Mouse (Mus musculus) midbrain, embryonic 11.5 days (tissue): Measurements from ENCODE around the gene Miga1. TPM values are rescaled to one million over a fixed set of nuclear protein-coding genes. Genes with fewer than 3 reads are reported as not detected.

Experiments used
- ATAC-seq: fragments of 200-750 bp; cut with Nextera tagmentation; 2 replicates; pipeline ENCODE4 v1.8.0; 2017; ENCODE audit warnings: moderate TSS enrichment, moderate library complexity; ENCODE audit not compliant: low FRiP score
- DNase-seq: peaks from one replicate; pipeline ENCODE4 v3.0.0; 2015; ENCODE audit warnings: low spot score; ENCODE audit errors: missing footprints
- H3K27ac ChIP-seq: fragments of 300-500 bp; sonication (generic); 2 replicates; pipeline ENCODE4 v1.5.1; 2014; ENCODE audit warnings: low read depth, low read length
- H3K27me3 ChIP-seq: fragments of 300-500 bp; sonication (generic); 2 replicates; pipeline ENCODE4 v1.6.1; 2014; ENCODE audit warnings: mild to moderate bottlenecking, low read length, moderate library complexity, mixed read lengths; ENCODE audit not compliant: control insufficient read depth, insufficient read depth
- H3K36me3 ChIP-seq: fragments of 300-500 bp; sonication (generic); 2 replicates; pipeline ENCODE4 v1.6.1; 2014; ENCODE audit warnings: mild to moderate bottlenecking, low read length, moderate library complexity, mixed read lengths; ENCODE audit not compliant: control insufficient read depth, insufficient read depth
- H3K4me1 ChIP-seq: fragments of 300-500 bp; sonication (generic); 2 replicates; pipeline ENCODE4 v1.6.1; 2014; ENCODE audit warnings: low read length; ENCODE audit not compliant: control insufficient read depth, insufficient read depth
- H3K4me2 ChIP-seq: fragments of 300-500 bp; sonication (generic); 2 replicates; pipeline ENCODE4 v1.6.1; 2014; ENCODE audit warnings: mild to moderate bottlenecking, moderate library complexity
- H3K4me3 ChIP-seq: fragments of 300-500 bp; sonication (generic); 2 replicates; pipeline ENCODE4 v1.5.1; 2014; ENCODE audit warnings: low read depth, low read length
- H3K9ac ChIP-seq: fragments of 300-500 bp; sonication (generic); 2 replicates; pipeline ENCODE4 v1.6.1; 2014; ENCODE audit warnings: low read length
- H3K9me3 ChIP-seq: fragments of 300-500 bp; sonication (generic); 2 replicates; pipeline ENCODE4 v1.6.1; 2016; ENCODE audit warnings: low read length; ENCODE audit not compliant: control insufficient read depth
- WGBS: fragments of 180-500 bp; shearing (Covaris S2); extraction: QIAGEN DNeasy Blood & Tissue Kit; methylation state at CpG from one replicate; pipeline ENCODE4 v1.1.7; 2014; 5-methylcytosine and 5-hydroxymethylcytosine counted together
- polyA plus RNA-seq: library from polyadenylated mRNA; unstranded; fragments of >200 nt; fragmentation: Nextera tagmentation; extraction: Ambion mirVana; gene quantifications from 2 replicates; pipeline ENCODE4 v1.2.1, GENCODE M21; 2014

The Miga1 gene
- polyA plus RNA-seq, 1 experiment from 2014 or later: 19.3 TPM

DNA sequence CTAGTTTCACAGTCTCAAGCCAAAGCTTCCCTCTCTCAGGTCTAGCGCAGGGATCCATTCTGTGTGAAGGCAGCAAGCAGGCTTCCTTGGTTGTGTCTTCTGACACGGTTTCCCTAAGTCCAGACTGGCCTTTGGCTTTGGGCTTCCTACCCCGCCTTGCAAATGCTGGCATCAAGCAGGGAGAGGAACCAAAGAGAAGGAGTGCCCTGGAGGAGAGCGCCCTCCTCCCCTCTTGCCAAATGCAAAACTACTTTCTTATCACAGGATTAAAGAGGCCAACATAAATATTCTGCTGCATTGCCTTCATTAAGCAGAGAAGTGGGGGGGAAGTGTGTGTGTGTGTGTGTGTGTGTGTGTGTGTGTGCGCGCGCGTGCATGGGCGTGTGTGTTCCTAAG, 31.0 kb downstream of the Miga1 start:
- 95% methylated on average over 9 of the region's 9 CpGs for WGBS
- Histone ChIP-seq H3K27me3 (no peaks in the 10 kb centered on the region), H3K9ac (no peak overlapping the region), H3K9me3 (no peaks in the 10 kb centered on the region), H3K4me3 (no peak overlapping the region), H3K4me1 (no peaks in the 10 kb centered on the region), H3K4me2 (no peak overlapping the region), H3K36me3 (no peaks in the 10 kb centered on the region), H3K27ac (no peak overlapping the region)
- ATAC-seq (no peak), DNase-seq (no peak)

DNA sequence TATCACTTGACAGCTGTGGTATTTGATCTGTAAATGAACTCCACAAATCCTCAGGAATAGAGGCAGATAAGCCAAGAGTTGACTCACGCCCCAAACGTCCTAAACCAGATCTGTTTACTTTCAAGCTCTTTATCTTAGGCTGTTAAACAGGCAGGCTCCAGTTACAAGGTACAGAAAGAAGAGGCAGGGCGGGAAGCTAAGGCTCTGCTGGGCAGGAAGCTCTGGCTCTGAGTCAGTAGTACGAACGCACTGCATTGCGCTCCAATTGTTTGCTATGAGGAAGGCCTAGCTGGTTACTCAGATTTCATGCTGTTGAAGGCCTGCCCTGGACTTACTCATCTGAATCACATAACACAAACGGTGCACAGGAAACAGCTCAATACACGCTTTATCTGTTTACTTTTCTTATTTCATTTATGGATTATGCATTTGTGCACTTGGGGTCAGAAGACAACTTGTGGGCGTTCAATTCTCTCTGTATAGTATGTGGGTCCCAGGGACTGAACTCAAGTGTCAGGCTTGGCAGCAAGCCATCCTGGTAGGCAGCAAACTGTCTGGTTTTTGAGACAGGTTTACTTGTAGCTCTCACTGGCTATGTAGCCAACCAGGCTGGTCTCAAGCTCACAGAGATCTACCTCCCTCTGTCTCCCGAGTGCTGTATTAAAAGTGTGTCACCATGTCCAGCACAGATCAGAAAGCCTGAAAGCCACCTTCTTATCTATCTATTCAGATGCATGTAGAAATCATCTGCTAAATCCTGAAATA, 31.5 kb downstream of the Miga1 start:
- Histone ChIP-seq H3K36me3 (no peaks in the 10 kb centered on the region), H3K27ac (no peak overlapping the region), H3K4me2 (no peak overlapping the region), H3K27me3 (no peaks in the 10 kb centered on the region), H3K9me3 (no peaks in the 10 kb centered on the region), H3K9ac (no peak overlapping the region), H3K4me3 (no peak overlapping the region), H3K4me1 (no peaks in the 10 kb centered on the region)
- DNase-seq: no peak
- 72% methylated on average over 10 of the region's 10 CpGs for WGBS
- no peak for ATAC-seq

DNA sequence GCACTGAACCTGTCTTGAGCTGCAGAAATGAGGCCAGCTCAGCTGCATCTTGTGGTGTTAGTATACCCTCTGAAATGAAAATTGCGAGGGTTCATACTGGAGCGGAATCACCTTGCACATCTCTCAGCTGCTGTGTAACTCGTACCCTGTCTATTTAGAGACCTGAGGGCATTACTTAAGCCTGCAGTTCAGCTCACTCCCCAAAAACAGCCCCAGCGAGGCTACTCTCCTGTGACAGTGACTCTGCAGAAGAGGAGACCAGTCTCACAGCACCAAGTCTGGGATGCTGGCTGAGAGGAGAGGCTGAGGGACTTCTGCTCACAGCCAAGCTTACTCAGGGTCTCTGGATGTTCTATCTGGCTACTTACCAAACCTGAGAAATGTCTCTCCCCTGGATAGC, 34.2 kb downstream of the Miga1 start:
- WGBS: 84% methylated on average over 4 of the region's 4 CpGs
- no peaks in the 10 kb centered on the region for H3K9me3 ChIP-seq
- H3K4me3 ChIP-seq: no peak overlapping the region
- no peak for DNase-seq
- ATAC-seq: no peak
- no peaks in the 10 kb centered on the region for H3K4me1 ChIP-seq
- no peaks in the 10 kb centered on the region for H3K27me3 ChIP-seq
- no peak overlapping the region for H3K9ac ChIP-seq
- no peak overlapping the region for H3K27ac ChIP-seq
- H3K36me3 ChIP-seq: no peaks in the 10 kb centered on the region
- H3K4me2 ChIP-seq: no peak overlapping the region

DNA sequence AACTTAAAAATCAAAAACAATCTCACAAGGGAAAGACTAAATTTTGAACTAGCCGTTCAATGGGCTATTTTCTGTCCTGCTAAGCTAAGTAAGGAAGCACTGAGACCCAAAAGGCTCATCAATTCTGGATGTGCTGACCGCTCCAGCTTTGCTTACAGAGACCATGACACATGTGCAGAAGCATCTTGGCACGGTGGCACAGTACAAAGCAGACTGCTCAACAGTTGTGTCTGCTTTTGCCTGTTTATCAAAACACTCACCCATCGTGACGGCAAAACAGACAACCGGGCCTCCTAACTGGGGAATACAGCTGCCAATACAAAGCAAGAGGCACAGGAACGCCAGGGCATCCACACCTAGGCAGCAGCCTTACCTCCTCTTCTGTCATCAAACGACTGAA, 35.1 kb downstream of the Miga1 start:
- no peaks in the 10 kb centered on the region for H3K36me3 ChIP-seq
- 90% methylated on average over 8 of the region's 8 CpGs for WGBS
- ATAC-seq: no peak

DNA sequence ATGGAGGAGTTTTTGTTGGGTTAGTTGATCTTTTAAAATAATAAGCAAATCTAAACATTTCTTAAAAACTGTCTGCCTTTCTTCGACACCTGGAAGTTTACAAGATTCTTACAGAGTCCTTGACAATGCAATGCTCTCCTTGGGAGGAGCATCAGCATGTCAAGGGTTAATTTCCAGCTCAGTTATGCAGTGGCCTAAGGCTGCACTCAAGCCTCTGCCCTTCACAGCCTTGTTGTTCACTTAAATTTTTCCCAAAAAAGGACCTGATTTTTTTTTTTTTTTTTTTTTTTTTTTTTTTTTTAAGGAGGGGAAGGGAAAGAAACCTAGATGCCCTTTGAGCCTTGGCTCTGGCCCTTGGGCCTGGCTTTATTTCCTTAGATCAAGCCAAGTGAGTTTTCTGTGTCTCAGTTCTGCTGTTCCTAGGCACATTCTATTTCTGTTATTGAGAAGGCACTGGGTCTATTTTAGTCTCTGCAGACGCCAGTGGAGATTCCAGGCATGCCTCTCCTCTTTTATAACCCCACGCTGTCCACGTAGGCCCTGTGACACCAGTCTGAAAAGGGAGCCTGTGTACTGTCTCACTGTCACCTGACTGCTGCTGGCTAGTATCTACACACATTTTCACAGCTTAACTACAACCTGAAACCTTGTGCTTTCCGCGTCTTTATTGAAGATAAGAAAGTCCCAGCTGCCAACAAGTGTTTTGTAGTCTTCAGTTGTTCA, 36.0 kb downstream of the Miga1 start:
- no peak overlapping the region for H3K4me2 ChIP-seq
- H3K9me3 ChIP-seq: no peaks in the 10 kb centered on the region
- no peak overlapping the region for H3K4me3 ChIP-seq
- H3K27ac ChIP-seq: no peak overlapping the region
- DNase-seq: no peak
- H3K9ac ChIP-seq: no peak overlapping the region
- no peaks in the 10 kb centered on the region for H3K27me3 ChIP-seq
- no peaks in the 10 kb centered on the region for H3K4me1 ChIP-seq
- no peaks in the 10 kb centered on the region for H3K36me3 ChIP-seq
- ATAC-seq: no peak
- WGBS: 67% methylated on average over 6 of the region's 6 CpGs

More for the DNA sequence above, 35.1 kb downstream of the Miga1 start:
- peak; percentile 35 for DNase-seq
- no peaks in the 10 kb centered on the region for H3K4me1 ChIP-seq
- no peak overlapping the region for H3K9ac ChIP-seq
- no peaks in the 10 kb centered on the region for H3K27me3 ChIP-seq
- H3K27ac ChIP-seq: no peak overlapping the region
- H3K4me3 ChIP-seq: no peak overlapping the region
- no peaks in the 10 kb centered on the region for H3K9me3 ChIP-seq
- no peak overlapping the region for H3K4me2 ChIP-seq

DNA sequence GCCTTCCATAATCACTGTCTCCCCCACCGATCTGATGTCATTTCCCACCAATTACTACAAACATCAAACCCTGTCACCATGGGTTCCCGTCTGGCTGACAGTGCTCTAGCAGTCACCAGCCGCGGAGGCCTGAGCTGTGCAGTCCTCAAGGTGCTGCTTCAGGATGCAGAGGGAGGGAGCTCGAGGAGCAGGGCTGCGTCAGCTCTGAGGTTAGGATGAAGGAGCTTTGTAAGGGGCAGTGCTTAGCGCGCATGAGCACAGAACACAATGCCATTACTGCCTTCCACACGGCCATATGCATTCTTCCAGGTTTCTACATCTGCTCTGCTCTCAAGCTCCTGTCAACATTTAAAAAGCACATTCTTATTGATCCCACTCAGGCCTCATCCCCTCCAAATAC, 37.2 kb downstream of the Miga1 start:
- WGBS: 80% methylated on average over 9 of the region's 9 CpGs
- no peaks in the 10 kb centered on the region for H3K27me3 ChIP-seq
- no peak overlapping the region for H3K4me3 ChIP-seq
- H3K9ac ChIP-seq: no peak overlapping the region
- no peak overlapping the region for H3K27ac ChIP-seq
- DNase-seq (no peak), ATAC-seq (0 out of 2 replicates have a peak, but pooled peaks have one; percentile 16)
- no peaks in the 10 kb centered on the region for H3K36me3 ChIP-seq
- H3K4me2 ChIP-seq: no peak overlapping the region
- no peaks in the 10 kb centered on the region for H3K4me1 ChIP-seq
- no peaks in the 10 kb centered on the region for H3K9me3 ChIP-seq

DNA sequence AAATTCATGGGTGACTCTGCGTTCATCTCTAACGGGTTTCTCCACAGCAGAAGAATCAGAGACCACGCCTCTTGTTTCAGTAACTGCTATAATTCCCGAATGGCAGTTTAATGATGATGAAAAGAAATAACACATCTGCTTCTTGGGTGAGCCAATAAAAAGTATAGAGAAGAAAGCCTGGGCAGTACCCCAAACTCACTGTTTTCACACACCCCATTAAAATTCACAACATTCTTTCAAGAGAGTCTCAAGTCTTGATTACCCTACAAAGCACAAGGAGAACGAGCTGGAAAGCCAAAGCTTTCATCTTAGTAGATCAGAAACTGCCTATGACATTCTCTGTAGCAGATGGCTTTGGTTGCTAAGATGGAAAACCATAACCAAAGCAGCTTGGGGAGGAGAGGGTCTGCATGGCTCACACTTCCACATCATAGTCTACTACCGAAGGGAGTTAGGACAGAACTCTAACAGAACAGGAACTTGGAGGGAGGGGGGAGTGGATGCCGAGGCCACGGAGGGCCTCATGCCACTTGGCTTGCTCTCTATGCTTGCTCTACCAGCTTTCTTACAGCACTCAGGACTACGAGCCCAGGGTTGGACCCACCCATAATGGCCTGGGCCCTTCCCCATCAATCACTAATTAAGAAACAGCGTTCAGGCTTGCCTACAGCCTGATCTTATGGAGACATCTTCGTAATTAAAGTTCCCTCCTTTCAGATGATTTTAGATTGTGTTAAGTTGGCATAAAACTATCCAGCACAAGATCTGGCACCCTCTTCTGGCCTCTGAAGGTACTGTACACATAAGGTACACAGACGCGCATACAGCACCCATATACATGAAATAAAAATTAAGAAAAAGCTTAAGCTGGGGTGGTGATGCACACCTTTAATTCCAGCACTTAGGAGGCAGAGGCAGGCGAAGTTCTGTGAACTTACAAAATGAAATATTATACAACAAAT, 39.5 kb downstream of the Miga1 start:
- DNase-seq (peak; percentile 71), ATAC-seq (no peak)
- 92% methylated on average over 14 of the region's 14 CpGs for WGBS
- H3K4me3 ChIP-seq: no peak overlapping the region
- H3K36me3 ChIP-seq: no peaks in the 10 kb centered on the region; the same call in 1 of the 2 replicates
- no peaks in the 10 kb centered on the region for H3K27me3 ChIP-seq
- no peaks in the 10 kb centered on the region for H3K4me1 ChIP-seq
- H3K27ac ChIP-seq: no peak overlapping the region
- no peaks in the 10 kb centered on the region for H3K9me3 ChIP-seq
- H3K4me2 ChIP-seq: no peak overlapping the region
- no peak overlapping the region for H3K9ac ChIP-seq

DNA sequence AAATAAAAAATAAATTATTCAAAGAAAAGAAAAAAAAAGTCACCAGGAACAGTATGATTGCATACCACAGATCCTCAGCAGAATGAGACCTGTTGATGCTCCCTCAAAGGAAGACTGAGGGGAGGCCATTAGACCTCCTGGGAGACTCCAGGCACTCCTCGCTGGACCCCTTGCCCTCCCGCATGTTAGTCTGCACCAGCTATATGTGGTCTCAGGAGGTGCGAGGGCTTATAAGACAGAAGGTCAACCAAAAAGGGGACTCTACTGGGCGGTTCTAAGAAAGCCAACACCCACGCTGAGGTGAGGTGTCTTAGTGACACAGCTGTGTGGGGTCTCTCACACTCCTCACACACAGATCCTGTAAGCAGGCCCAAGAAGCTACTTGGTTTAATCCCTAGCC, 44.3 kb downstream of the Miga1 start:
- no peak overlapping the region for H3K4me3 ChIP-seq
- no peaks in the 10 kb centered on the region for H3K4me1 ChIP-seq
- no peaks in the 10 kb centered on the region; the same call in 1 of the 2 replicates for H3K36me3 ChIP-seq
- no peak for ATAC-seq
- no peak for DNase-seq
- WGBS: 93% methylated on average over 5 of the region's 5 CpGs
- no peaks in the 10 kb centered on the region for H3K9me3 ChIP-seq
- no peak overlapping the region for H3K9ac ChIP-seq
- no peak overlapping the region for H3K4me2 ChIP-seq
- no peaks in the 10 kb centered on the region for H3K27me3 ChIP-seq
- no peak overlapping the region for H3K27ac ChIP-seq
